Mouse (Mus musculus) layer of hippocampus, postnatal 36 days (tissue): ENCODE measurements around the gene Axin2. TPM values are rescaled to one million over a fixed set of nuclear protein-coding genes. Genes with fewer than 3 reads are reported as not detected.

ENCODE experiments used
- DNase-seq, 2 experiments: peaks; one replicate each; pipeline ENCODE4 v3.0.0; 2022
- total RNA-seq, 2 experiments: library from RNA; stranded (reverse); gene quantifications; 2 replicates each; pipeline ENCODE4 v1.2.3; 2021

The Axin2 gene
- total RNA-seq, 2 experiments from 2014 or later, result 26.8 to 29.1 TPM

GRCm38 (mm10) chr11:108980530-108980929 lies 60.4 kb downstream of the Axin2 start:
- peak; percentile 38 to 54 for DNase-seq

GRCm38 (mm10) chr11:108981012-108981411 lies 60.9 kb downstream of the Axin2 start:
- DNase-seq, result no peak

DNA sequence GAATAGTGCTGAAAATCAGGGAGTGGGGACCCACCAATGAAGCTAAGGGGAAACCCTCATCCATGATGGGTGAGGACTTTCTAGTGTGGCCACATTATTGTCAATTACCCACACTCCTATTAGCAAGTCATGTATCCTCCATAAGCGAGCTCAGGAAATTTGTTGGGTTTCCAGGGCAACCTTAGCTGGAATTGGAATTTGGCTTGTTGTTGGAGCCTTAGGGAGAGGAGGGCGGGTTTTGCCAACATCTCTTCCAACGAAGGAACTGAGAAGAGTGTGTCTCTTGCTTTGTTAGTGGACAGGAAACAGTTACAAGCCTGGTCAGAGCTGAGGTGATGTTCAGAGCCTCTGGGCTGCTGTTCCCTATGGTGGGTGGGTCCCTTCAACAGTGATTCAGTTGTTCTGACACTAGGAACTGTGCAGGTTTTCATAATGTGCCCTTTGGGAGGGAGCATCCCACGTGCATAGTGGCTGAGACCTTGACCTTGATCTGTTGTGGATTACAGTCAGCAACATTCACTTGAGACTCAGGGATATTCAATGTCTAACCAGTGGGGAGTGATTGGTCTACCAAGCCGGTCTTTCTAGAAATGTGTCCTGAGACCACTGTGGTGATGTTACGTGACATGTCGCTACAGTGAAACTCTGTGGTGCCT lies 63.4 kb downstream of the Axin2 start:
- DNase-seq, result no peak

DNA sequence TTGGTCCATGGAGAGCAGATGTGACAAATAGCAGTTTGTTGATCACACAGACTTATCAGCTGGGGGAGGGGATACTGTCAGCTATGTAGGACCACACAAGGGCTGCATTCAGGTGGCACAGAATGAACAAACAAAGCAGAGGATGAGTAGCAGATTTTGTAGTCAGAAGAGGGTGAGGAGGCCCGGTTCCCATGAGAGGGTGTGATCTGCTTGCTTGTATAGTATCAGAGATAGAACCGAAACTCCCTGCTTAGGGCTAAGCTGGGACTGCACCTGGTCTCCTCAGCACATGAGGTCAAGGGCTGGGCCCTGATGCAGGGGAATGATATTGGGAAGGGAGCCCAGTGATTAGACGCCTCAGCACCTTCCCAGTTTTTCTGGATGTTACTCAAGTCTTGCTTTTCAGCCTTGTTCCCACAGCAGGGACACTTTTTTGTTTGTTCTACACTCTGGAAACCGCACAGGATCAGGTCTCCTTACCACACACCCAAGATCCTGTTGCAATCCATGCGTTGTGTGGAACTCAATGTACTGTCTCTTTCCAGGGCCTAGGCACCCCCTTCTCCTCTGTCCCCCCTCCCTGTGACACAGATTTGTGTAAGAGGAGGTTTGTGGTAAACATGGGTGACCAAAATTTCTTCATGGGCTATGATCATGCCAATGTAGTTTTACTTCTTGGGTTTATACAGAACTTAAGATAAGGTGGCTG lies 64.7 kb downstream of the Axin2 start:
- DNase-seq, result no peak

DNA sequence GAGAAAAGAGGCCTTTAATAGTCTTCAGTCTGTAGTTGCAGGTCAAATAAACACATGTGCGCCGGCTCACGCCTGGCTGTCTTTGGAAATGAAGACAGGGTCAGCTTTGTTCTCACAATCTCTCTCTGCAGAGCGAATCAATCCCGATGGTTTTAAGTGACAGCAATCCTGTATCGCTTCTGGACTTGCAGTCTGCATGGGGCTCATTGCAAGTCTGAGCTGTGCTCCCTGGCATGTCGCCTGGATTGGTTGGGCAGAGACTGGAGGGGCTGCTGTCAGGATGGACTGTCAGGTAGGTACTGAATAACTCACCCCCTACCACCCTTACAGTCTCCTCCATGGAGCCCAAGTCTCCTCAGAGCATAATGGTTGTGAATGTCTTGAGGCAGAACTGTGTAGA lies 65.7 kb downstream of the Axin2 start:
- DNase-seq, result no peak

DNA sequence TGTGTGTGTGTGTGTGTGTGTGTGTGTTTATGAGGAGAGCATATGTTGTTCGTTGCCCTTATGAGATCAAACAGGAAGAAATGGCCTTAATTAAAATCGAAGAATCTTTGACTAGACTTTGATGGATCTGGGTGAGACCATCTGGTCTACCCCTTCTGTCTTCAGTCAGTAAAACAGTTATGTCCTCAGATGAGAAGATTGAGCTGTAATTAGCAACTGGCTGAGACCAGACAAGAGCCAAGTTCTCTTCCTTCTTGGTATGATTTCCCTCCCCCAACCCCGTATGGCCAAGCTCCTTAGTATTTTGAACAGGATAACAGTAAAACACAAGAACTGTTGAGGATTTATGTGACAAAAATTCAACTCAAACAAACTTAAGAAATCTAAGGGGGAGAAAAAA lies 67.1 kb downstream of the Axin2 start:
- no peak for DNase-seq

- no peak for DNase-seq
These were observed 67.6 kb downstream of the Axin2 start for GRCm38 (mm10) chr11:108987705-108988104.

- DNase-seq, result no peak
These were observed 68.1 kb downstream of the Axin2 start for GRCm38 (mm10) chr11:108988258-108988657.

- no peak for DNase-seq
These were observed 69.8 kb downstream of the Axin2 start for GRCm38 (mm10) chr11:108989940-108990339.

DNA sequence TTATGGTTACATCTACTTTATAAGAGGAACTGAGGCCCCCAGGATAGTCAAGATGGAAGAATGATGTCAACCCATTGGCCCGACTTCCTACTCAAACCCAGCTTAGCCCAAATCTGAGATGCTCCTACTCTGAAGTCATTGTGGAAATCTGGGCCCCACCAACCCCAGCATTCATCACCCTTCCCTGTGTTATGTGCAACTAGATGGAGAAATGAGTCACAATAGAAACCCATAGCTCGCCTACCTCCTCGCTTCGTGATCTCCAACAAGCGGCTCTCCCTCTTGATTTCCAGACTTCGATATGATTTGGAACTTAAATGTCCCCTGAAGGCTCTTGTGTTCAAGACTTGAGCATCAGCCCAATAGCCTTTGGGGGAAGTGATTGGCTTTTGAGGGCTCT lies 73.3 kb downstream of the Axin2 start:
- DNase-seq, result no peak

DNA sequence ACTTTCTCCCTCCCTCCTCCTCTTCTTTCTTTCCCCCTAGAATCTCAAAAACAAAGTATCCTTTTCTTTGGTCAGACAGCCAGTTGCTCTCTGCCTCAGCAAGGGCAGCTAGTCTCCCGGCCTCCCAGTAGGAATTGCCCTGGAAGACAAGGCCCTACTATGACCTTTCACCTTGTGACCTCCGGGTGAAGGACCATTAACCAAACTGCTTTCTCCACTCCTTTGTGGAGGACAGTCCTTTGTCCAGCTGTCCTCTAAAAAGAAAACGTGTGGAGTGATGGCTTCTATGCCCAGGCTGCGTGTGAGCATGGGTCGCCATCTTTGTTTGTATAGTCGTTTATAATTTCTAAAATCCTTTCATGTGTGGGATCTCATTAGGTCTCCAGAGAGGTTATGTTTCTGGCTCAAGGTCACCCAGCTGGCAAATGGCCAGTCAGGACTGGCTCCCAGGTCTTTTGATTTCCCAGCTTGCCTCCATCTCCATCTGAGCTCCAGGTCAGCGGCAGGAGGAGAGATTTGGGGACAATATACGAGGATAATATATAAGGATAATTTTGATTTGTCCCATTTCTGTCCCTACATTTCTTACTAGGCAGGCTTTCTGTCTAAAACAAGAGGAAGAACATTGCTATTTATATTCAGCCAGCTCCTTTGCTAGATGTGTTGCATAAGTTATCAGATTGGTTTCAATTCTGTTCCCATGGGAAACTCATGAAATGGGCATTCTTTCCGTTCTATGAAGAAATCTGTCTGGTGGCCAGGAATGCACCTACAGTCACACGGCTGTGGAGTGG lies 75.2 kb downstream of the Axin2 start:
- DNase-seq, result no peak

DNA sequence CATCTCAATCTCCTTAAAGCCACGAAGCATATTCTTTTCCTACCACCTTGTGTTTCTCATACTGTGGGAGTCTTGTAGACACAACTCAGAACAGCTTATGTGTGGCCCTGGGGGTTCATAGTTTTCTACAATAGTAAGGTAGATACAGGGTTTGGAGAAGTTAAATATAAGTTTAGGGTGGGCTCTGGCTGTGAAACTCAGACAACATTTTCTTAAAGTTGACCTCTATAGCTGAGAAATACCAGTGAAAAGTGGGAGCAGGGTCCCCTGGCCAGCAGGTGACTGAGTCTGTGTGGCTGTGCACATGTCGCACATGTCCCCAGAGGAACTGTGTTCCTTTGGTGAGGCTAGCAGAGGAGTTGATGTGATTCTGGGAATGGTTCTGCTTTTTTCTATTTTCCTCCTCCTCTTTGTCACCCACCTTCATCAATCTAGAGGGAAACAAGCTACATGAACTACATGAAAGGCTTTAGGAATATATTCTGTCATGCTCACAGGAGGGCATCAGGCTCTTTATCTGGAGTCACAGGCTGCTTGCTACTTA lies 75.9 kb downstream of the Axin2 start:
- no peak for DNase-seq

DNA sequence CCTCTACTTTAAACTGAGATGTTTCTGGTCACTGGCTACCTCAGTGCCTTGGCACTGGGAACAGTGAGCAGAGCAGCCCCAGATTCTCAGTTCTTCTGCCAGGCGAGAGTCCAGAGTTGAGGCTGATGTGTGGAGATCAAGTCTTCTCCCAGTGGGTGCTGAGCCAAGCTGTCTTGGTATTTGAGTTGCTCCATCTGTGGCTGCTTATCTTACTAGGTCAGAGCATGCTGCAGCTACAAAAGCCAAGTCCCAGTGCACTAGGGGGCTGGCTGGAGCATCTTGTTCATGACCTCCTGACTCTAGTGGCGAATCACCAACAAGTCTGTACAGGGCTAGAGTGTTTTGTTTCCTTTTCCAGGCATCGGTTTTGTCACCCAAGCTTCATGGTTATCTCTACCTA lies 77.7 kb downstream of the Axin2 start:
- DNase-seq, result no peak

Other genes with a start within 250 kb of the Axin2 start
- gene E030025P04Rik, start 224.0 kb downstream of the Axin2 start, total RNA-seq, result not detected